9 mouse cellular contexts compared by ENCODE assay signal in the genomic region with DNA sequence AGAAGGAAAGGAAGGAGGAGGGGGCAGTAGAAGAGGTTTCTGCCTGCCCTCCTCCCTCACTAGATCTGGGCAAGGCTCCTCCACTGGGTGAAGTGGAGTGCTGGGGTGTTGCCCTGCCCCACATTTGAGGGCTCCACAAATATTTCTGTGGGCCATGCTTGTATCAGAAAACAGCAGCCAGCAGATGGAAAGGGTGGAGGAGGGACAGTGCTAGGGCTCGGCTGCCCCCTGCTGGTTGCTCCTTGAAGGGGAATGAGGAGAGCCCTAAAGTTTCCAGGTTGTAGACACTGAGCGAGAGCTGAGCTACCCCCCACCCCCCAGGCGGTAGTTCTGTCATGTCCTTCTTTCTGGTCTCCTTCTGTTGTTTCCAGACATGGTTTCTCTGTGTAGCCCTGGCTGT. TPM values are rescaled to one million over a fixed set of nuclear protein-coding genes. Genes with fewer than 3 reads are reported as not detected.
A peak's percentile ranks its signal among the peaks of the same experiment; 100 is the strongest.
DNase-seq lines count a peak whose midpoint lies in the region; ATAC-seq lines count a peak whose summit lies in the region.
"Had no signal": no experiment of that assay in that cellular context is flagged by ENCODE, and none has a peak within 500 bp of the region (broad histone marks: within the 10 kb centered on the region; RNA-seq: fewer than 3 reads in every experiment).

No protein-coding gene starts in this region.

- H3K36me3 ChIP-seq in splenic B cell, adult 2 months (ENCODE audit: control insufficient read depth, insufficient read depth, low read length, poor library complexity, severe bottlenecking): no peaks in the 10 kb centered on the region
- H3K36me3 ChIP-seq: embryonic facial prominence, embryonic 13.5 days had no signal

- peak; percentile 41 for DNase-seq in urinary bladder, adult 2 months (ENCODE audit: low spot score)
- no peak for DNase-seq in urinary bladder, postnatal 10 days (ENCODE audit: low spot score)
- peak; percentile 78 to 87 for DNase-seq in cerebellum, postnatal 14 days
- peak; percentile 82 for DNase-seq in gastrocnemius, postnatal 10 days
- DNase-seq in kidney, adult 11 months: peak; percentile 55
- DNase-seq in liver: peak; percentile 79
- peak; percentile 85 for DNase-seq in splenic B cell, adult 2 months (ENCODE audit: low read depth, low spot score)

- no peaks in the 10 kb centered on the region for H3K27me3 ChIP-seq in splenic B cell, adult 2 months (ENCODE audit: control insufficient read depth, insufficient read depth, low read length, poor library complexity, severe bottlenecking)
- H3K27me3 ChIP-seq: embryonic facial prominence, embryonic 13.5 days had no signal

- ATAC-seq in monocyte, adult 5-6 weeks (replicated peaks; ENCODE audit: insufficient number of reproducible peaks, low FRiP score, low TSS enrichment, poor library complexity, severe bottlenecking): peak; percentile 43

RNA-seq across cellular contexts. Expression of gene Plcg2, which starts 26.9 kb away (rescaled TPM):
- polyA plus RNA-seq in urinary bladder, adult 2 months (2012; rRNA removed): 7.2 and 9.6 TPM in 2 replicates
- total RNA-seq in gastrocnemius, postnatal 10 days (2021): 1 to 10 TPM; 1.0 to 2.6 TPM
- 189 to 215 TPM (median 210 TPM) in 3 replicates for total RNA-seq in monocyte, adult 5-6 weeks (2017)

Comparison
In these comparisons a context has a peak if more than half of its experiments do, and no peak if none do; other contexts are left out.
1. RNA of gene Plcg2, which starts 26.9 kb away (total RNA-seq): 189 to 215 TPM in monocyte, adult 5-6 weeks; 1.0 to 2.6 TPM in gastrocnemius, postnatal 10 days; every median in the first group is over 10 times any median in the second.